Mouse (Mus musculus) ovary, postnatal 10 days (tissue): ENCODE measurements at regions not wholly inside any gene's neighbourhood (a gene's known extent, or its start where the extent isn't known, plus 50 kb on each side); places are given as distances from the start of the nearest gene placed in this dataset.

Experiments
- DNase-seq: peaks from one replicate; pipeline ENCODE4 v3.0.0; 2022; ENCODE audit warnings: low spot score

- no peak for DNase-seq
Measured at GRCm38 (mm10) chr3:119653007-119653565, 131.2 kb downstream of the Ptbp2 start.

- DNase-seq: no peak
Measured at GRCm38 (mm10) chr3:119638633-119639032, 145.6 kb downstream of the Ptbp2 start.

GRCm38 (mm10) chr3:119635641-119636040, 148.6 kb downstream of the Ptbp2 start:
- no peak for DNase-seq

- DNase-seq: no peak
Measured at GRCm38 (mm10) chr3:119633516-119633915, 150.8 kb downstream of the Ptbp2 start.

GRCm38 (mm10) chr3:119606116-119606515, 178.2 kb downstream of the Ptbp2 start:
- no peak for DNase-seq

GRCm38 (mm10) chr3:119588872-119589416, 195.3 kb downstream of the Ptbp2 start:
- no peak for DNase-seq

GRCm38 (mm10) chr3:119587971-119588370, 196.3 kb downstream of the Ptbp2 start:
- DNase-seq: no peak

- DNase-seq: no peak
Measured at GRCm38 (mm10) chr3:119575516-119575915, 208.8 kb downstream of the Ptbp2 start.

GRCm38 (mm10) chr3:119537884-119538283, 246.4 kb downstream of the Ptbp2 start:
- no peak for DNase-seq

GRCm38 (mm10) chr3:119524510-119525123, 259.6 kb downstream of the Ptbp2 start:
- DNase-seq: no peak

GRCm38 (mm10) chr3:119512596-119512995, 271.7 kb downstream of the Ptbp2 start:
- DNase-seq: no peak

- no peak for DNase-seq
Measured at GRCm38 (mm10) chr3:119509132-119509531, 275.1 kb downstream of the Ptbp2 start.

- no peak for DNase-seq
Measured at GRCm38 (mm10) chr3:119503471-119503972, 280.7 kb downstream of the Ptbp2 start.

- DNase-seq: peak; percentile 19
Measured at GRCm38 (mm10) chr3:119498711-119499110, 285.6 kb downstream of the Ptbp2 start.

GRCm38 (mm10) chr3:119497880-119498279, 286.4 kb downstream of the Ptbp2 start:
- no peak for DNase-seq

GRCm38 (mm10) chr3:119494580-119494979, 289.7 kb downstream of the Ptbp2 start:
- DNase-seq: no peak

- no peak for DNase-seq
Measured at GRCm38 (mm10) chr3:119492627-119493026, 291.6 kb downstream of the Ptbp2 start.

GRCm38 (mm10) chr3:119489336-119489735, 294.9 kb downstream of the Ptbp2 start:
- no peak for DNase-seq
